ENCODE assay signal across 1 mouse cellular context in genomic region chr16:31332586-31332985, GRCm38 (mm10).
TF ChIP-seq lines count a peak whose summit lies in the region.

No protein-coding gene starts in this region.

TF ChIP-seq in MEL, 35 proteins besides CTCF, POLR2A, EP300 and RAD21 (continued from another document):
- TF ChIP-seq MXI1 (IDR thresholded peaks at IDR 0.05; ENCODE audit: low read depth, low read length): no peak
- no peak for TF ChIP-seq CHD2 (IDR thresholded peaks at IDR 0.05; ENCODE audit: low read length)
- no peak for TF ChIP-seq USF2 (IDR thresholded peaks at IDR 0.05; ENCODE audit: borderline replicate concordance in 1 of 2, insufficient read depth in 1 of 2, low read depth in 1 of 2, low read length in 2 of 2)
- no peak; the same call in 1 of the 2 replicates for TF ChIP-seq MAFK (IDR thresholded peaks at IDR 0.05; ENCODE audit: borderline replicate concordance, low read depth, low read length)
- TF ChIP-seq TBP (IDR thresholded peaks at IDR 0.05; ENCODE audit: low read depth, low read length): peak; percentile 93
- 0 out of 2 replicates have a peak, but pooled peaks have one; percentile 37 for TF ChIP-seq MYC (IDR thresholded peaks at IDR 0.05; ENCODE audit: low read depth, low read length)
- no peak for TF ChIP-seq POLR2AphosphoS5 (IDR thresholded peaks at IDR 0.05; ENCODE audit: borderline replicate concordance, low read depth, low read length)
- TF ChIP-seq ZC3H11A (IDR thresholded peaks at IDR 0.05; ENCODE audit: low read depth, low read length): no peak
- TF ChIP-seq CHD1 (IDR thresholded peaks at IDR 0.05; ENCODE audit: low read depth, low read length): no peak
- no peak for TF ChIP-seq SMC3 (IDR thresholded peaks at IDR 0.05; ENCODE audit: low read depth, low read length)
- TF ChIP-seq USF1 (IDR thresholded peaks at IDR 0.05; ENCODE audit: low read depth, low read length): no peak
- no peak for TF ChIP-seq NELFE (IDR thresholded peaks at IDR 0.05; ENCODE audit: low read depth, low read length)
